Mouse (Mus musculus): ENCODE results near the gene Stx19. TPM values are rescaled to one million over a fixed set of nuclear protein-coding genes. Genes with fewer than 3 reads are reported as not detected.
A peak's percentile ranks its signal among the peaks of the same experiment; 100 is the strongest.

Gene Stx19
- polyA plus RNA-seq, 1 experiment from 2014 or later, result 3.5 TPM

DNA sequence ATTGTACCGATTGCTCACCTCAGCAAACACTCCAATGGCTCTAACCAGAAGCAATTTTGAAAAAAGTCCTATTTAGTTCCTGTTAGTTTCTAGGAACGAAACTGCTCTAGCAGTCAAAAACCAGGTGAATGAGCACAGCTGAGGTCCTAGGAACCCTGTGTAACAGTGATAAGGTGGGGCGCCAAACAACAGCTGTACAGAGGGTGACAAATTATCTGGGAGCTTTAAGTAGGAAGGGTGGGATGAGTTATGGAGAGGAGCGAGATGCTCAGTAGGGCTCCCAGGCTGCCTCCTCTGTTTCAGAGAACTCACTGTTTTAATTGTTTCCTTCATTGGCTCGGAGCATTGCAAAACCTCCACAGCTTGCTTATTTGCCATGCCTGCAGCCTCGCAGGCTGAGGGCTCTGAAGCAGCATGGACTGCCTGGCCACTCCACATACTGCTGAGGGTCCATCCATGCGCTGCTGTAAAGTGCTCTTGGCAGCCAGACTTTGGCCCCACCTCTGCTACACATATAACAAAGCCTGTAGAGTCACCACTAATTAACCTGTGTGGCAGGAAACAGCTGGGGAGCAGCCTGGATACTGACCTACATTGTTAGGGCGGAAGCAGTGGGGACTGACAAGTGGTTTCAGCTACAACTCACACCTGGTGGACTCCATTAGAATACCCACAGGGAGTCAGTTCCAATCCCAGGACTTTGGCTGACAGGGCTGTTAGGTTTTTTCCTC, 7.1 kb upstream of the Stx19 start:
- Histone ChIP-seq H3K4me2 (no peak overlapping the region), H3K9ac (no peak overlapping the region), H3K27me3 (no peaks in the 10 kb centered on the region), H3K4me1 (peaks cover 13% of the 10 kb centered on the region; the same call in 1 of the 2 replicates), H3K36me3 (peaks cover 7% of the 10 kb centered on the region; the same call in 1 of the 2 replicates), H3K4me3 (no peak overlapping the region), H3K9me3 (no peaks in the 10 kb centered on the region), H3K27ac (peak overlapping the region; percentile 52)
- 53% methylated on average over 8 of the region's 8 CpGs for WGBS
- ATAC-seq (ENCODE audit: borderline replicate concordance, extremely low read depth, low FRiP score, low TSS enrichment), result peak; percentile 77

GRCm38 (mm10) chr16:62810855-62811254, 3.6 kb upstream of the Stx19 start:
- Histone ChIP-seq H3K27me3 (no peaks in the 10 kb centered on the region), H3K9me3 (no peaks in the 10 kb centered on the region), H3K4me3 (no peak overlapping the region), H3K4me2 (no peak overlapping the region), H3K27ac (no peak overlapping the region), H3K36me3 (no peaks in the 10 kb centered on the region), H3K9ac (no peak overlapping the region), H3K4me1 (peaks cover 21% of the 10 kb centered on the region; the same call in 1 of the 2 replicates)
- no peak for ATAC-seq (ENCODE audit: borderline replicate concordance, extremely low read depth, low FRiP score, low TSS enrichment)
- 75% methylated on average over 4 of the region's 4 CpGs for WGBS

- no peak overlapping the region for H3K4me3 ChIP-seq
- no peak for ATAC-seq (ENCODE audit: borderline replicate concordance, extremely low read depth, low FRiP score, low TSS enrichment)
- H3K36me3 ChIP-seq, result no peaks in the 10 kb centered on the region
- peak overlapping the region; percentile 79 for H3K27ac ChIP-seq
- H3K9ac ChIP-seq, result no peak overlapping the region
- H3K9me3 ChIP-seq, result no peaks in the 10 kb centered on the region
- 0 out of 2 replicates have a peak, but pooled peaks cover 8% of the 10 kb centered on the region for H3K4me1 ChIP-seq
- 63% methylated on average over 5 of the region's 5 CpGs for WGBS
- no peak overlapping the region for H3K4me2 ChIP-seq
- H3K27me3 ChIP-seq, result no peaks in the 10 kb centered on the region
Observed at GRCm38 (mm10) chr16:62813790-62814189, 686 bp upstream of the Stx19 start.

- Histone ChIP-seq H3K36me3 (no peaks in the 10 kb centered on the region), H3K4me3 (no peak overlapping the region), H3K27ac (no peak overlapping the region), H3K27me3 (no peaks in the 10 kb centered on the region), H3K9me3 (no peaks in the 10 kb centered on the region), H3K4me2 (no peak overlapping the region), H3K4me1 (no peaks in the 10 kb centered on the region), H3K9ac (no peak overlapping the region)
- no peak for ATAC-seq (ENCODE audit: borderline replicate concordance, extremely low read depth, low FRiP score, low TSS enrichment)
- WGBS, result 92% methylated on average over 6 of the region's 6 CpGs
Observed at GRCm38 (mm10) chr16:62822472-62822871, 8.0 kb downstream of the Stx19 start.

- ATAC-seq (ENCODE audit: borderline replicate concordance, extremely low read depth, low FRiP score, low TSS enrichment), result no peak
- H3K4me1 ChIP-seq, result no peaks in the 10 kb centered on the region
- no peaks in the 10 kb centered on the region for H3K36me3 ChIP-seq
- WGBS, result 69% methylated on average over 12 of the region's 12 CpGs
- no peak overlapping the region for H3K4me3 ChIP-seq
- no peaks in the 10 kb centered on the region for H3K27me3 ChIP-seq
- no peak overlapping the region for H3K27ac ChIP-seq
- H3K9ac ChIP-seq, result no peak overlapping the region
- H3K4me2 ChIP-seq, result no peak overlapping the region
- H3K9me3 ChIP-seq, result no peaks in the 10 kb centered on the region
Observed at GRCm38 (mm10) chr16:62826156-62827001, 11.9 kb downstream of the Stx19 start.

DNA sequence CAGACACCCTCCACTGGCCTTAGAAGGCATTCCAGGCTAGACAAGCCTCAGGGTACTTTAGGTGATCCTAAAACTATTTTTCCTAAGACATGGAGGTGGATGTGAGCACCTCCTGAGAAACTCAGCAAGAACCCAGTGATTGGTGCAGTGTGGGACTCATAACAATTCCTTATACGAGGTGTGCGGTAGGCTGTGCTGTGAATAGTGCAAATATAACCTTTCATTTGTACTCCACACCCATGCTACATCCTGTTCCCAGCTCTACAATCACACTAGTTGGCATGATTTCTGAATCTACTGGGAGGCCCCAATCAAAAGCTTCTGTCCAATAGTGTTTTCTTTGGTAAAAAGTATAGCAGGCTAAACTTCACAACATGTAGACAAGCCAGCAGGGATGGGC, 17.6 kb downstream of the Stx19 start:
- WGBS, result 78% methylated on average over 2 of the region's 2 CpGs
- Histone ChIP-seq H3K27me3 (no peaks in the 10 kb centered on the region), H3K9me3 (no peaks in the 10 kb centered on the region), H3K9ac (no peak overlapping the region), H3K4me3 (no peak overlapping the region), H3K27ac (no peak overlapping the region), H3K4me2 (no peak overlapping the region), H3K4me1 (no peaks in the 10 kb centered on the region), H3K36me3 (no peaks in the 10 kb centered on the region)
- ATAC-seq (ENCODE audit: borderline replicate concordance, extremely low read depth, low FRiP score, low TSS enrichment), result no peak

DNA sequence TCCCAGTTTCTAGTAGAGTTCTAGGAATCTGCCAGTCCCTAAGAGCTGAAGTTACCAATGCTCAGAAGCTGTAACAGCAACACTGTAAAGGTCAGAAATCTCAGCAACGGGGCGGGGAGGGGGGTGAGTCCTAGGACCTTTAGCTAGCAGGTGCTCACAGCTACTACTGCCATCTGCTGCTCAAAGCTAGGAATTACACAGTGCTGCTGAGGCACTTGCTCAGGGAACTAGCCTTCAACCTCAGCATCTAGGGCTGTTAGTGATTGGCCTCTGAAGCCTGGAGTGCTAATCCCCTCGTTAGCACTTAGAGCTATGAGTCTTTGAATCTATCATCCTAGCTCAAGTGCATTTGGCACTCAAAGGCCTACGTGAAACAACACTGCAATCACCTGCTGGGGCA, 18.0 kb downstream of the Stx19 start:
- Histone ChIP-seq H3K36me3 (no peaks in the 10 kb centered on the region), H3K4me3 (no peak overlapping the region), H3K4me2 (no peak overlapping the region), H3K27ac (no peak overlapping the region), H3K27me3 (no peaks in the 10 kb centered on the region), H3K4me1 (no peaks in the 10 kb centered on the region), H3K9me3 (no peaks in the 10 kb centered on the region), H3K9ac (no peak overlapping the region)
- ATAC-seq (ENCODE audit: borderline replicate concordance, extremely low read depth, low FRiP score, low TSS enrichment), result no peak
- WGBS, result 13% methylated on average over 4 of the region's 4 CpGs

DNA sequence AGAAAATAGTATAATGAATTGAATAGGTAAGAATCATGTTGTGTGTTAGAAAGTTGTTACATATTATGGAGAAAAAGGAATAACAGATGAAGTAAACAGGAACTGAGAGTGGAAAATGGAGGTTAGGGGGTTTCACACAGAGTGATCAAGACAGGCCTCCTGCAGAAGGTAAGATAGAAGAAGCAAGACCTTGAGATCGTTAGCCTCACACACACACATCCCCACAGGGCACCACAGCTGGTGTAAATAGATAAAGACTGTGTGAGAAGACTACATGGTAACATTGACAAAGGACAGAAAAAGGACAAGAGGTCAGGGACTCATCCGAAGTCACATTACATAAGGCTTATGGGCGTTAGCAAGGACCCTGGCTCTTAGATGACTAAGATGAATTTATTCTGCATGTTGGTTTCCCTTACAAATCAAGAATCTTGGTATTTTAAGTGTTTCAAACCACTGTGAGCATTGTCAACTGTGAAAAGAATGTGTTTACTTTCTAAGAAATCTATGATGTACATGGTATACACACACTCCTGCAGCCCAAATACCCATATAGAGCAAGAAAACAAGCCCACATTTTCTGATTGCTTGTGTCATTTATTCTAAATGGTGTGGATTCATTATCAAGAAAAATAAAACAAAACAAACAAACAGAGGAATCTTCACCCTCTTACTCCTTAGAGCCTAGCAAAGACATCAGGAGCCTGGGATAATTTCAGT, 19.7 kb downstream of the Stx19 start:
- Histone ChIP-seq H3K9ac (no peak overlapping the region), H3K4me1 (no peaks in the 10 kb centered on the region), H3K4me3 (no peak overlapping the region), H3K9me3 (no peaks in the 10 kb centered on the region), H3K27ac (no peak overlapping the region), H3K36me3 (no peaks in the 10 kb centered on the region), H3K27me3 (no peaks in the 10 kb centered on the region), H3K4me2 (no peak overlapping the region)
- WGBS, result 34% methylated on average over 3 of the region's 3 CpGs
- ATAC-seq (ENCODE audit: borderline replicate concordance, extremely low read depth, low FRiP score, low TSS enrichment), result no peak

DNA sequence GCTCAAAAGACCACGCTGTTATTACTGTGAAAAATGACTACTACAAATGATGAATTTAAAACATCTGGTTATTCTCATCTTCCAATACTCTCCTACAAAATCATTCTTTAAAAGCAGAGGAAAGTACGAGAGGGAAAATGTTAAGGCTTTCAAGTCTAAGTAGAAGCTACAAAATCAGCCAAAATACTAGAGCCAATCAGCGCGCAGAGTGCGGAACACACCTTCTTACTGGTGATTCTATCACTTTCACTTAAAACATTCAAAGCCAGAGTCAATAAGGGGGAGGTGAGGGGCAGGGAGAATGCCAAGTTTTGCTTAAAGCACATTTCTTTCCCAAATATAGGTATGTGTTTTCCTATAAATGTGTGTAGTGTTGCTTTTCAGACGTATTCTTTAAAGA, 30.9 kb downstream of the Stx19 start:
- Histone ChIP-seq H3K9me3 (no peaks in the 10 kb centered on the region), H3K4me3 (peak overlapping the region; percentile 87; the same call in 1 of the 2 replicates), H3K4me2 (peak overlapping the region; percentile 85; the same call in 1 of the 2 replicates), H3K36me3 (no peaks in the 10 kb centered on the region), H3K27ac (no peak overlapping the region), H3K27me3 (no peaks in the 10 kb centered on the region), H3K4me1 (peaks cover 15% of the 10 kb centered on the region; the same call in 1 of the 2 replicates), H3K9ac (no peak overlapping the region)
- ATAC-seq (ENCODE audit: borderline replicate concordance, extremely low read depth, low FRiP score, low TSS enrichment), result no peak
- WGBS, result 71% methylated on average over 6 of the region's 6 CpGs

DNA sequence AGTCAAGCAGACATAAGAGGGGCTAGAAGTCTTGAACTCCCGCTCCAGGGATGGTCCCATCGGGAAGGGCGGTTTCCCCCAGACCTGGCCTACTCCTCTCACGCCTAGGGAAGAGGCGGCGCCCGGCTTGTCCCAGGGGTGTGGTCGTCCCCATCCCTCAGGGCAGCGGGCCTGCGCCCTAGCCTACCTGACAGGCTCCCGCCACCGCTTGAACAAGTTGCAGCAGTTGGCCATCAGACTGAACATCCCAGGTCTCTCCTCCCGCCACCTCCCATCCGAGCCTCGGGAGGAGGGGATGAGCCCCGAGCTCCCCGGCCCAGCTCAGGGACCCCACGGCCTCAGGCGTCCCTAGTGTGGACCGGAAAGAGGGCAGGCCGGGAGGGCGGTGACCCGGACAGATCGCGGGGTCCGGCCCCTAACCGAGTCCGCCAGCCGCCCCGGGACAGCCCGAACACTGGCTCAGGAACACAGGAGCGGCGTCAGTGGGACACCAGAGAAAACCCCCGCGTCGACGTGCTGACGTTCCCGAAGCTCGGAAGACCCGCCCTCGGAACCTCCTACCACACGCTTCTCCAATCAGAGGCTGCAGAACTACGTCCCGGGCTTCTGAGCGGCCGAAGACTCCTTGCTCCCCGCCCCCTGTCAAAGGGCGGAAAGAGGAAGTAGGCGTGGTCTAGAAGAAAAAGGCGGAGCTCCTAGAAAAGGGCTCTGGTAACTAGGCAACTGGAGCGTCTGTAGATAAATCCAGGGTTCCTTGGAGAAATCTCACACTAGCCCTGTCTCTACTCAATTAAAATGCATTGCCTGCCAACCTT, 32.2 kb downstream of the Stx19 start, which contains the start of gene Arl13b:
Gene Arl13b, minus strand, starts transcription at position 543 of the 815 bp plus-strand sequence.
- Histone ChIP-seq H3K9me3 (no peaks in the 10 kb centered on the region), H3K4me1 (peaks cover 15% of the 10 kb centered on the region; the same call in 1 of the 2 replicates), H3K36me3 (no peaks in the 10 kb centered on the region), H3K27ac (peak within 1 kb of the TSS; percentile 74), H3K9ac (peak within 1 kb of the TSS; percentile 81), H3K4me2 (peak within 1 kb of the TSS; percentile 85), H3K27me3 (no peaks in the 10 kb centered on the region), H3K4me3 (peak within 1 kb of the TSS; percentile 87)
- ATAC-seq (ENCODE audit: borderline replicate concordance, extremely low read depth, low FRiP score, low TSS enrichment), result peak; percentile 100
- under 1% methylated on average over 52 of the region's 52 CpGs for WGBS
